In genomic region chr7:127121061-127121910, GRCm38 (mm10) we compare ENCODE assay signal across 9 mouse cellular contexts. TPM values are rescaled to one million over a fixed set of nuclear protein-coding genes. Genes with fewer than 3 reads are reported as not detected.
DNase-seq lines count a peak whose midpoint lies in the region; ATAC-seq lines count a peak whose summit lies in the region.
"Had no signal": no experiment of that assay in that cellular context is flagged by ENCODE, and none has a peak within 500 bp of the region (broad histone marks: within the 10 kb centered on the region; RNA-seq: fewer than 3 reads in every experiment).

No protein-coding gene starts in this region.

- no peaks in the 10 kb centered on the region for H3K36me3 ChIP-seq in midbrain, embryonic 10.5 days
- H3K36me3 ChIP-seq in midbrain, embryonic 16.5 days (ENCODE audit: control insufficient read depth, insufficient read depth, low read length) = no peaks in the 10 kb centered on the region
- no peaks in the 10 kb centered on the region for H3K36me3 ChIP-seq in intestine, embryonic 14.5 days (ENCODE audit: control insufficient read depth, insufficient read depth, low read length)
- no peaks in the 10 kb centered on the region for H3K36me3 ChIP-seq in limb, embryonic 10.5 days
- no peaks in the 10 kb centered on the region for H3K36me3 ChIP-seq in stomach, embryonic 16.5 days (ENCODE audit: control insufficient read depth, insufficient read depth, low read length)

- ATAC-seq in midbrain, embryonic 16.5 days = no peak
- peak; percentile 43; the same call in 1 of the 2 replicates for ATAC-seq in intestine, embryonic 14.5 days (replicated peaks; ENCODE audit: low FRiP score, low TSS enrichment, low read depth)
- ATAC-seq in stomach, embryonic 16.5 days (ENCODE audit: insufficient read depth, low FRiP score) = no peak

- WGBS in midbrain, embryonic 10.5 days = 5% methylated on average over 21 of the region's 21 CpGs
- 6% methylated on average over 21 of the region's 21 CpGs for WGBS in midbrain, embryonic 16.5 days
- WGBS in intestine, embryonic 14.5 days = 18% methylated on average over 21 of the region's 21 CpGs
- WGBS in limb, embryonic 10.5 days = 9% methylated on average over 21 of the region's 21 CpGs
- 20% methylated on average over 21 of the region's 21 CpGs for WGBS in stomach, embryonic 16.5 days

- peaks cover 8% of the 10 kb centered on the region; the same call in 1 of the 2 replicates for H3K9me3 ChIP-seq in midbrain, embryonic 10.5 days (replicated peaks)
- H3K9me3 ChIP-seq in midbrain, embryonic 16.5 days (replicated peaks; ENCODE audit: control insufficient read depth, low read length, poor library complexity, severe bottlenecking) = no peaks in the 10 kb centered on the region
- H3K9me3 ChIP-seq in intestine, embryonic 14.5 days (ENCODE audit: control insufficient read depth, low read length) = peaks cover 8% of the 10 kb centered on the region; the same call in 1 of the 2 replicates
- H3K9me3 ChIP-seq in limb, embryonic 10.5 days (replicated peaks) = no peaks in the 10 kb centered on the region; the same call in 1 of the 2 replicates
- H3K9me3 ChIP-seq in stomach, embryonic 16.5 days (replicated peaks; ENCODE audit: control insufficient read depth, low read length) = no peaks in the 10 kb centered on the region; the same call in 1 of the 2 replicates

- H3K4me2 ChIP-seq in midbrain, embryonic 16.5 days (ENCODE audit: low read length) = no peak overlapping the region
- peak overlapping the region; percentile 27; the same call in 1 of the 2 replicates for H3K4me2 ChIP-seq in intestine, embryonic 14.5 days (ENCODE audit: low read length)
- H3K4me2 ChIP-seq in stomach, embryonic 16.5 days (ENCODE audit: low read depth, low read length) = 0 out of 2 replicates have a peak overlapping the region, but pooled peaks have one; percentile 11

- peak; percentile 64 for DNase-seq in midbrain, embryonic 10.5 days (ENCODE audit: low spot score)
- peak; percentile 69 for DNase-seq in intestine, embryonic 14.5 days (ENCODE audit: low spot score)
- no peak for DNase-seq in limb, embryonic 10.5 days (ENCODE audit: low spot score)
- DNase-seq in right cerebral cortex, adult 18-20 months = no peak
- DNase-seq in right cerebral cortex, postnatal 4 days = no peak
- DNase-seq: thymus, adult 18-20 months had no signal

- H3K27me3 ChIP-seq in midbrain, embryonic 10.5 days (ENCODE audit: low read depth, poor library complexity, severe bottlenecking) = peaks cover 41% of the 10 kb centered on the region
- H3K27me3 ChIP-seq in midbrain, embryonic 16.5 days (ENCODE audit: control insufficient read depth, insufficient read depth, low read depth, low read length) = peaks cover 9% of the 10 kb centered on the region
- H3K27me3 ChIP-seq in intestine, embryonic 14.5 days (replicated peaks; ENCODE audit: control insufficient read depth, insufficient read depth, low read length) = 0 out of 2 replicates have a peak, but pooled peaks cover 10% of the 10 kb centered on the region
- H3K27me3 ChIP-seq in limb, embryonic 10.5 days (ENCODE audit: low read depth, poor library complexity, severe bottlenecking) = peaks cover 42% of the 10 kb centered on the region
- peaks cover 6% of the 10 kb centered on the region; the same call in 1 of the 2 replicates for H3K27me3 ChIP-seq in stomach, embryonic 16.5 days (ENCODE audit: control insufficient read depth, insufficient read depth, low read length)

- H3K27ac ChIP-seq in midbrain, embryonic 10.5 days (replicated peaks) = peak overlapping the region; percentile 80
- no peak overlapping the region for H3K27ac ChIP-seq in midbrain, embryonic 16.5 days (ENCODE audit: low read length)
- H3K27ac ChIP-seq in intestine, embryonic 14.5 days (ENCODE audit: low read depth) = no peak overlapping the region
- no peak overlapping the region for H3K27ac ChIP-seq in limb, embryonic 10.5 days
- H3K27ac ChIP-seq in stomach, embryonic 16.5 days (ENCODE audit: low read length) = no peak overlapping the region; the same call in 1 of the 2 replicates

- no peak overlapping the region for H3K9ac ChIP-seq in midbrain, embryonic 16.5 days (ENCODE audit: low read depth, low read length)
- H3K9ac ChIP-seq in intestine, embryonic 14.5 days (ENCODE audit: low read length) = no peak overlapping the region
- peak overlapping the region; percentile 39; the same call in 1 of the 2 replicates for H3K9ac ChIP-seq in stomach, embryonic 16.5 days (ENCODE audit: low read length)

- H3K4me3 ChIP-seq in midbrain, embryonic 10.5 days = peak overlapping the region; percentile 47
- no peak overlapping the region for H3K4me3 ChIP-seq in midbrain, embryonic 16.5 days (ENCODE audit: low read depth, low read length)
- peak overlapping the region; percentile 15; the same call in 1 of the 2 replicates for H3K4me3 ChIP-seq in intestine, embryonic 14.5 days (ENCODE audit: low read depth, low read length)
- peak overlapping the region; percentile 18 for H3K4me3 ChIP-seq in limb, embryonic 10.5 days
- H3K4me3 ChIP-seq in stomach, embryonic 16.5 days (replicated peaks; ENCODE audit: low read length) = peak overlapping the region; percentile 3; the same call in 1 of the 2 replicates

- H3K4me1 ChIP-seq in midbrain, embryonic 10.5 days = peaks cover 39% of the 10 kb centered on the region
- no peaks in the 10 kb centered on the region for H3K4me1 ChIP-seq in midbrain, embryonic 16.5 days (ENCODE audit: control insufficient read depth, insufficient read depth, low read length)
- H3K4me1 ChIP-seq in intestine, embryonic 14.5 days (replicated peaks; ENCODE audit: control insufficient read depth, insufficient read depth, low read length) = 0 out of 2 replicates have a peak, but pooled peaks cover 4% of the 10 kb centered on the region
- peaks cover 32% of the 10 kb centered on the region for H3K4me1 ChIP-seq in limb, embryonic 10.5 days
- peaks cover 9% of the 10 kb centered on the region; the same call in 1 of the 2 replicates for H3K4me1 ChIP-seq in stomach, embryonic 16.5 days (ENCODE audit: control insufficient read depth, insufficient read depth, low read length)

RNA-seq across cellular contexts. Expression of gene Qprt, which starts 0.7 kb away (rescaled TPM):
- polyA plus RNA-seq in midbrain, embryonic 10.5 days (2016; fragmentation: Nextera tagmentation; extraction: Ambion mirVana) = 7.2 and 10.3 TPM in 2 replicates
- 0.68 and 0.77 TPM in 2 replicates for polyA plus RNA-seq in midbrain, embryonic 16.5 days (2015; fragmentation: Nextera tagmentation; extraction: Ambion mirVana)
- 2.9 TPM in 2 replicates for polyA plus RNA-seq in intestine, embryonic 14.5 days (2014; fragmentation: Nextera tagmentation; extraction: Ambion mirVana)
- polyA plus RNA-seq in limb, embryonic 10.5 days (2016; fragmentation: Nextera tagmentation; extraction: Ambion mirVana) = 1.7 TPM in 2 replicates
- 4.7 and 4.8 TPM in 2 replicates for polyA plus RNA-seq in stomach, embryonic 16.5 days (2015; fragmentation: Nextera tagmentation; extraction: Ambion mirVana)
- polyA plus RNA-seq: neural tube, embryonic 14.5 days had no signal

RNA-seq across cellular contexts. Expression of gene Spn, which starts 16.3 kb away (rescaled TPM):
- 0.09 and 0.10 TPM in 2 replicates for polyA plus RNA-seq in midbrain, embryonic 10.5 days (2016; fragmentation: Nextera tagmentation; extraction: Ambion mirVana)
- 0.05 TPM in 1 of 2 replicates, not detected in the other for polyA plus RNA-seq in midbrain, embryonic 16.5 days (2015; fragmentation: Nextera tagmentation; extraction: Ambion mirVana)
- 0.22 and 0.39 TPM in 2 replicates for polyA plus RNA-seq in intestine, embryonic 14.5 days (2014; fragmentation: Nextera tagmentation; extraction: Ambion mirVana)
- polyA plus RNA-seq in limb, embryonic 10.5 days (2016; fragmentation: Nextera tagmentation; extraction: Ambion mirVana) = 0.09 and 0.18 TPM in 2 replicates
- polyA plus RNA-seq in stomach, embryonic 16.5 days (2015; fragmentation: Nextera tagmentation; extraction: Ambion mirVana) = 0.77 and 1.3 TPM in 2 replicates
- polyA plus RNA-seq: neural tube, embryonic 14.5 days had no signal

RNA-seq across cellular contexts. Expression of gene AI467606, which starts 30.1 kb away (rescaled TPM):
- polyA plus RNA-seq in midbrain, embryonic 10.5 days (2016; fragmentation: Nextera tagmentation; extraction: Ambion mirVana) = 0.91 and 1.2 TPM in 2 replicates
- polyA plus RNA-seq in midbrain, embryonic 16.5 days (2015; fragmentation: Nextera tagmentation; extraction: Ambion mirVana) = 1.7 and 2.5 TPM in 2 replicates
- 2.6 and 3.9 TPM in 2 replicates for polyA plus RNA-seq in intestine, embryonic 14.5 days (2014; fragmentation: Nextera tagmentation; extraction: Ambion mirVana)
- polyA plus RNA-seq in limb, embryonic 10.5 days (2016; fragmentation: Nextera tagmentation; extraction: Ambion mirVana) = 0.36 and 0.86 TPM in 2 replicates
- polyA plus RNA-seq in stomach, embryonic 16.5 days (2015; fragmentation: Nextera tagmentation; extraction: Ambion mirVana) = 6.6 and 7.5 TPM in 2 replicates

RNA-seq across cellular contexts. Expression of gene Zg16, which starts 34.2 kb away (rescaled TPM):
- polyA plus RNA-seq in midbrain, embryonic 10.5 days (2016; fragmentation: Nextera tagmentation; extraction: Ambion mirVana) = not detected in 2 replicates
- polyA plus RNA-seq in midbrain, embryonic 16.5 days (2015; fragmentation: Nextera tagmentation; extraction: Ambion mirVana) = not detected in 2 replicates
- polyA plus RNA-seq in intestine, embryonic 14.5 days (2014; fragmentation: Nextera tagmentation; extraction: Ambion mirVana) = 0.30 TPM in 1 of 2 replicates, not detected in the other
- polyA plus RNA-seq in limb, embryonic 10.5 days (2016; fragmentation: Nextera tagmentation; extraction: Ambion mirVana) = not detected in 2 replicates
- 29.5 and 61.7 TPM in 2 replicates for polyA plus RNA-seq in stomach, embryonic 16.5 days (2015; fragmentation: Nextera tagmentation; extraction: Ambion mirVana)
- polyA plus RNA-seq: neural tube, embryonic 14.5 days had no signal

Comparison
In these comparisons a context has a peak if more than half of its experiments do, and no peak if none do; other contexts are left out.
1. DNase-seq: peak in midbrain, embryonic 10.5 days (single experiment) and intestine, embryonic 14.5 days (single experiment); none in limb, embryonic 10.5 days (single experiment), right cerebral cortex, adult 18-20 months (single experiment) and right cerebral cortex, postnatal 4 days (single experiment).